Mouse (Mus musculus): ENCODE measurements around the gene Hsph1.

GRCm38 (mm10) chr5:149616817-149617216 is 19.4 kb downstream of the Hsph1 start:
- TF ChIP-seq CTCF (conservative IDR thresholded peaks at IDR 0.05; ENCODE audit: low read length) (no peak), POU5F1 (IDR thresholded peaks at IDR 0.05; ENCODE audit: borderline replicate concordance, low read length) (no peak)

Measured in E14TG2a.4 (cell line).